Mouse (Mus musculus): ENCODE data around the gene Rfx8.
"Not testable (repeated sequence)": the region's sequence is repeated elsewhere in the genome, so short reads cannot be mapped to it uniquely, and the experiment has no call there.

Gene Rfx8

GRCm38 (mm10) chr1:39691974-39692373, 28.8 kb downstream of the Rfx8 start:
- no peak for DNase-seq (ENCODE audit: low spot score in 2 of 2)

GRCm38 (mm10) chr1:39691061-39691460, 29.7 kb downstream of the Rfx8 start:
- no peak for DNase-seq (ENCODE audit: low spot score in 2 of 2)

GRCm38 (mm10) chr1:39688573-39688972, 32.2 kb downstream of the Rfx8 start:
- no peak for DNase-seq (ENCODE audit: low spot score in 2 of 2)

GRCm38 (mm10) chr1:39687279-39687678, 33.5 kb downstream of the Rfx8 start:
- DNase-seq (ENCODE audit: low spot score in 2 of 2): no peak

GRCm38 (mm10) chr1:39685841-39686240, 35.0 kb downstream of the Rfx8 start:
- peak; percentile 59 to 76 for DNase-seq (ENCODE audit: low spot score in 2 of 2)

GRCm38 (mm10) chr1:39681638-39682037, 39.2 kb downstream of the Rfx8 start:
- no peak for DNase-seq (ENCODE audit: low spot score in 2 of 2)

GRCm38 (mm10) chr1:39680546-39680945, 40.3 kb downstream of the Rfx8 start:
- DNase-seq (ENCODE audit: low spot score in 2 of 2): no peak

GRCm38 (mm10) chr1:39678883-39679282, 41.9 kb downstream of the Rfx8 start:
- DNase-seq (ENCODE audit: low spot score in 2 of 2): no peak

GRCm38 (mm10) chr1:39676221-39676876, 44.4 kb downstream of the Rfx8 start:
- DNase-seq (ENCODE audit: low spot score in 2 of 2): peak in 1 of 2 experiments; percentile 26

GRCm38 (mm10) chr1:39672362-39673105, 48.3 kb downstream of the Rfx8 start:
- no peak for DNase-seq (ENCODE audit: low spot score in 2 of 2)

GRCm38 (mm10) chr1:39670211-39670935, 50.4 kb downstream of the Rfx8 start:
- DNase-seq (ENCODE audit: low spot score in 2 of 2): no peak

GRCm38 (mm10) chr1:39666751-39667252, 54.0 kb downstream of the Rfx8 start:
- no peak for DNase-seq (ENCODE audit: low spot score in 2 of 2)

GRCm38 (mm10) chr1:39664039-39664625, 56.7 kb downstream of the Rfx8 start:
- no peak for DNase-seq (ENCODE audit: low spot score in 2 of 2)

- no peak for DNase-seq (ENCODE audit: low spot score in 2 of 2)
Measured at GRCm38 (mm10) chr1:39663050-39663449, 57.7 kb downstream of the Rfx8 start.

GRCm38 (mm10) chr1:39656976-39657529, 63.7 kb downstream of the Rfx8 start:
- DNase-seq (ENCODE audit: low spot score in 2 of 2): no peak

- DNase-seq (ENCODE audit: low spot score in 2 of 2): not testable (repeated sequence)
Measured at GRCm38 (mm10) chr1:39654901-39655300, 65.9 kb downstream of the Rfx8 start.

- no peak for DNase-seq (ENCODE audit: low spot score in 2 of 2)
Measured at GRCm38 (mm10) chr1:39653028-39653427, 67.8 kb downstream of the Rfx8 start.

GRCm38 (mm10) chr1:39651241-39651548, 69.6 kb downstream of the Rfx8 start, which contains the start of gene Creg2:
Gene Creg2 (minus strand): TSS chr1:39651474.
- DNase-seq (ENCODE audit: low spot score in 2 of 2): no peak

- peak; percentile 41 to 68 for DNase-seq (ENCODE audit: low spot score in 2 of 2)
Measured at GRCm38 (mm10) chr1:39650435-39651240, 70.2 kb downstream of the Rfx8 start.

GRCm38 (mm10) chr1:39649691-39650434, 70.9 kb downstream of the Rfx8 start:
- peak in 1 of 2 experiments; percentile 49 for DNase-seq (ENCODE audit: low spot score in 2 of 2)
